Mouse (Mus musculus) embryonic facial prominence, embryonic 14.5 days (tissue): ENCODE measurements at regions not wholly inside any gene's neighbourhood (a gene's known extent, or its start where the extent isn't known, plus 50 kb on each side); places are given as distances from the start of the nearest gene placed in this dataset.

ENCODE experiments used
- ATAC-seq: fragments of 200-750 bp; cut with Nextera tagmentation; 2 replicates; pipeline ENCODE4 v1.8.0; 2017; ENCODE audit warnings: low read depth, moderate number of reproducible peaks, moderate TSS enrichment
- DNase-seq: peaks from one replicate; pipeline ENCODE4 v3.0.0-alpha.2; 2015; ENCODE audit warnings: low spot score
- H3K27ac ChIP-seq: fragments of 300-500 bp; sonication (generic); replicated peaks from 2 replicates; pipeline ENCODE4 v1.5.1; 2014; ENCODE audit warnings: low read depth, mild to moderate bottlenecking, low read length, moderate library complexity
- H3K27me3 ChIP-seq: fragments of 300-500 bp; sonication (generic); replicated peaks from 2 replicates; pipeline ENCODE4 v1.6.1; 2014; ENCODE audit warnings: low read length; ENCODE audit not compliant: control insufficient read depth, insufficient read depth
- H3K36me3 ChIP-seq: fragments of 300-500 bp; sonication (generic); 2 replicates; pipeline ENCODE4 v1.6.1; 2014; ENCODE audit warnings: low read length, mixed read lengths; ENCODE audit not compliant: control insufficient read depth, insufficient read depth
- H3K4me1 ChIP-seq: fragments of 300-500 bp; sonication (generic); 2 replicates; pipeline ENCODE4 v1.6.1; 2014; ENCODE audit warnings: antibody characterized with exemption, low read length; ENCODE audit not compliant: control insufficient read depth, insufficient read depth
- H3K4me2 ChIP-seq: fragments of 300-500 bp; sonication (generic); 2 replicates; pipeline ENCODE4 v1.6.1; 2014; ENCODE audit warnings: low read depth, mild to moderate bottlenecking, low read length, moderate library complexity, mixed read lengths
- H3K4me3 ChIP-seq: fragments of 300-500 bp; sonication (generic); 2 replicates; pipeline ENCODE4 v1.5.1; 2014; ENCODE audit warnings: low read depth, mild to moderate bottlenecking, low read length
- H3K9ac ChIP-seq: fragments of 300-500 bp; sonication (generic); 2 replicates; pipeline ENCODE4 v1.6.1; 2014; ENCODE audit warnings: low read depth, mild to moderate bottlenecking, low read length, moderate library complexity, mixed read lengths
- H3K9me3 ChIP-seq: fragments of 300-500 bp; sonication (generic); 2 replicates; pipeline ENCODE4 v1.6.1; 2016; ENCODE audit warnings: low read length; ENCODE audit not compliant: control insufficient read depth
- WGBS: fragments of 180-500 bp; shearing (Covaris S2); extraction: QIAGEN DNeasy Blood & Tissue Kit; methylation state at CpG from one replicate; pipeline ENCODE4 v1.1.7; 2014; 5-methylcytosine and 5-hydroxymethylcytosine counted together

- Histone ChIP-seq H3K9ac (no peak overlapping the region), H3K27me3 (no peaks in the 10 kb centered on the region), H3K4me2 (no peak overlapping the region), H3K4me3 (no peak overlapping the region), H3K9me3 (no peaks in the 10 kb centered on the region), H3K27ac (no peak overlapping the region), H3K4me1 (no peaks in the 10 kb centered on the region), H3K36me3 (no peaks in the 10 kb centered on the region)
- ATAC-seq (no peak), DNase-seq (no peak)
- WGBS, result 86% methylated on average over 1 of the region's 1 CpGs
Measured at GRCm38 (mm10) chr3:53792541-53792940, 52.3 kb upstream of the Gm10985 start.

GRCm38 (mm10) chr3:53789706-53790105 lies 55.2 kb upstream of the Gm10985 start:
- H3K36me3 ChIP-seq, result no peaks in the 10 kb centered on the region
- DNase-seq (no peak), ATAC-seq (no peak)
- H3K9ac ChIP-seq, result no peak overlapping the region
- H3K27me3 ChIP-seq, result no peaks in the 10 kb centered on the region
- H3K4me1 ChIP-seq, result no peaks in the 10 kb centered on the region
- no peak overlapping the region for H3K4me3 ChIP-seq
- no peak overlapping the region for H3K4me2 ChIP-seq
- H3K27ac ChIP-seq, result no peak overlapping the region
- no peaks in the 10 kb centered on the region for H3K9me3 ChIP-seq

GRCm38 (mm10) chr3:53785201-53785600 lies 59.7 kb upstream of the Gm10985 start:
- Histone ChIP-seq H3K27me3 (no peaks in the 10 kb centered on the region), H3K9me3 (no peaks in the 10 kb centered on the region), H3K27ac (no peak overlapping the region), H3K4me3 (no peak overlapping the region), H3K9ac (no peak overlapping the region), H3K36me3 (no peaks in the 10 kb centered on the region), H3K4me2 (no peak overlapping the region), H3K4me1 (no peaks in the 10 kb centered on the region)
- DNase-seq, result no peak
- 68% methylated on average over 3 of the region's 3 CpGs for WGBS
- ATAC-seq, result no peak

- Histone ChIP-seq H3K27me3 (no peaks in the 10 kb centered on the region), H3K9ac (no peak overlapping the region), H3K9me3 (no peaks in the 10 kb centered on the region), H3K36me3 (no peaks in the 10 kb centered on the region), H3K4me1 (no peaks in the 10 kb centered on the region), H3K27ac (no peak overlapping the region), H3K4me2 (no peak overlapping the region), H3K4me3 (no peak overlapping the region)
- WGBS, result 81% methylated on average over 5 of the region's 5 CpGs
- ATAC-seq (no peak), DNase-seq (no peak)
Measured at GRCm38 (mm10) chr3:53776668-53777067, 68.2 kb upstream of the Gm10985 start.

- DNase-seq, result no peak
- H3K27me3 ChIP-seq, result no peaks in the 10 kb centered on the region
- no peaks in the 10 kb centered on the region for H3K9me3 ChIP-seq
- no peak overlapping the region for H3K27ac ChIP-seq
- no peak overlapping the region for H3K4me2 ChIP-seq
- no peak overlapping the region for H3K4me3 ChIP-seq
- ATAC-seq, result no peak
- H3K4me1 ChIP-seq, result no peaks in the 10 kb centered on the region
- no peak overlapping the region for H3K9ac ChIP-seq
- H3K36me3 ChIP-seq, result no peaks in the 10 kb centered on the region
Measured at GRCm38 (mm10) chr3:53767601-53768000, 77.3 kb upstream of the Gm10985 start.

GRCm38 (mm10) chr3:53763981-53764380 lies 80.9 kb upstream of the Gm10985 start:
- H3K9ac ChIP-seq, result no peak overlapping the region
- no peaks in the 10 kb centered on the region for H3K36me3 ChIP-seq
- H3K9me3 ChIP-seq, result no peaks in the 10 kb centered on the region
- H3K4me1 ChIP-seq, result no peaks in the 10 kb centered on the region
- no peak overlapping the region for H3K27ac ChIP-seq
- no peak overlapping the region for H3K4me2 ChIP-seq
- no peak for ATAC-seq
- H3K4me3 ChIP-seq, result no peak overlapping the region
- DNase-seq, result no peak
- WGBS, result 86% methylated on average over 2 of the region's 2 CpGs
- no peaks in the 10 kb centered on the region for H3K27me3 ChIP-seq

GRCm38 (mm10) chr3:53761514-53762075 lies 83.3 kb upstream of the Gm10985 start:
- ATAC-seq (peak; percentile 50; the same call in 1 of the 2 replicates), DNase-seq (peak; percentile 43)
- H3K27me3 ChIP-seq, result no peaks in the 10 kb centered on the region
- peak overlapping the region; percentile 25; the same call in 1 of the 2 replicates for H3K4me2 ChIP-seq
- H3K4me3 ChIP-seq, result no peak overlapping the region
- no peak overlapping the region for H3K27ac ChIP-seq
- no peaks in the 10 kb centered on the region for H3K4me1 ChIP-seq
- 26% methylated on average over 11 of the region's 11 CpGs for WGBS
- H3K9me3 ChIP-seq, result no peaks in the 10 kb centered on the region
- no peak overlapping the region for H3K9ac ChIP-seq
- no peaks in the 10 kb centered on the region for H3K36me3 ChIP-seq

GRCm38 (mm10) chr3:53756115-53756853 lies 88.6 kb upstream of the Gm10985 start:
- WGBS, result 36% methylated on average over 10 of the region's 10 CpGs

GRCm38 (mm10) chr3:53737161-53737560 lies 80.0 kb upstream of the Frem2 start:
- WGBS, result 68% methylated on average over 4 of the region's 4 CpGs
- H3K4me1 ChIP-seq, result no peaks in the 10 kb centered on the region
- no peak for ATAC-seq
- no peak overlapping the region for H3K4me2 ChIP-seq
- no peaks in the 10 kb centered on the region for H3K9me3 ChIP-seq
- no peak overlapping the region for H3K27ac ChIP-seq
- H3K36me3 ChIP-seq, result no peaks in the 10 kb centered on the region
- no peaks in the 10 kb centered on the region for H3K27me3 ChIP-seq
- no peak overlapping the region for H3K9ac ChIP-seq
- H3K4me3 ChIP-seq, result no peak overlapping the region
- DNase-seq, result no peak

More at GRCm38 (mm10) chr3:53756115-53756853, 88.6 kb upstream of the Gm10985 start:
- no peaks in the 10 kb centered on the region for H3K36me3 ChIP-seq
- no peak overlapping the region for H3K9ac ChIP-seq
- no peak for ATAC-seq
- H3K27ac ChIP-seq, result no peak overlapping the region
- no peaks in the 10 kb centered on the region for H3K9me3 ChIP-seq
- H3K27me3 ChIP-seq, result no peaks in the 10 kb centered on the region
- H3K4me1 ChIP-seq, result no peaks in the 10 kb centered on the region
- no peak for DNase-seq
- no peak overlapping the region for H3K4me3 ChIP-seq
- no peak overlapping the region for H3K4me2 ChIP-seq
